Mouse (Mus musculus) erythroblast, embryonic 14.5 days (primary cell): Measurements from ENCODE around the gene Ttll6.

Experiments
- GATA1 ChIP-seq: IDR thresholded peaks from 2 replicates; pipeline ENCODE4 v1.6.1; 2012; ENCODE audit warnings: low read length, inconsistent platforms, mixed read lengths
- TAL1 ChIP-seq: IDR thresholded peaks from 3 replicates; pipeline ENCODE4 v1.6.1; 2012; ENCODE audit warnings: low read length, inconsistent platforms, mixed read lengths

- TF ChIP-seq GATA1 (no peak), TAL1 (no peak)
These were observed 25.2 kb upstream of the Ttll6 start for GRCm38 (mm10) chr11:96108376-96108775.
